Mouse (Mus musculus): ENCODE measurements around the gene Nat8f4.
"Not testable (repeated sequence)": the region's sequence is repeated elsewhere in the genome, so short reads cannot be mapped to it uniquely, and the experiment has no call there.

DNA sequence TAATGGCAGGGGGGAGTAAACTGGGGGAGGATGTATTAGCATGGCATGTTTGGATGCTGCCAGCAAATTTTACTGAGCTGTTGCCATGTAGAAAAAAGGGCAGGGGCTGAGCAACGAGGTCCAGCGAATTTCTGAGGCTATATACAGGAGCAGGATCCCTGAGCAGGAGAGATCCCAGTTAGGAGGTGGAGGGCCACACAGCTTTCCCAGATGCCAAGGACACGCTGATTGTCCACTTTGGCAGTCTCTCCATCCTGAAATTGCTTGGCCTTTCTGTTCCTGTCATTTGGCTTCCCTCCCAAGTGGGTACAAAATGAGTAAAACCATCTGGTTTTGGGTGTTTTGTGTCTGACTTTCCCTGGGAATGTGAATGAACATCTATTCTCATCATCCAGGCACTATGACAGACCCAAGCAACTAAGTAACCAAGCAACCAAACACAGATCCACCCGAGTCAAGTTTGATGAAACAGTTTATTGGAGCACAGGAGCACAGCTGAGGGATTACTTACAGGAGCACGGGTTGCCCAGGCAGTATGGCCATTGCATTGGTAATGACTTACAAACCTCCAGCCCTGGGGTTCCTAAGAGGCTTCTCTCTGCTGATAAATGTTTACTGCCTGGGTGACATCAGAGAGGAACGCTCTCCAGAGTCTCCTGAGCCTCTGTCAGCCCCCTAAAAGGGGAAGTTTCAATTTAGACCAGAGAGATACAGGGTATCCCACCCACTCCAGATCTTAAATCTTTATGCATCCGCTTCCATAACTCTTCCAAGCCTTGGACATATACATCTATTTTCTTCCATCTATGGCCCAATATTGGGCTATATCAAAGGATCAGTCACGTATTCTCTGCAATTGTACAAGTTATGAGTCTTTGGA, 5.8 kb downstream of the Nat8f4 start:
- TF ChIP-seq MAX (IDR thresholded peaks at IDR 0.05; ENCODE audit: low read depth); POLR2A (IDR thresholded peaks at IDR 0.05; ENCODE audit: insufficient read length, low read depth); USF1 (IDR thresholded peaks at IDR 0.05; ENCODE audit: low read depth); E2F4 (IDR thresholded peaks at IDR 0.05; ENCODE audit: insufficient read depth); REST (IDR thresholded peaks at IDR 0.05; ENCODE audit: insufficient read depth, insufficient read length); CEBPB (IDR thresholded peaks at IDR 0.05; ENCODE audit: insufficient read depth, poor library complexity, severe bottlenecking); SRF (IDR thresholded peaks at IDR 0.05; ENCODE audit: control insufficient read depth, insufficient read length, low read depth); POLR2AphosphoS2 (IDR thresholded peaks at IDR 0.05; ENCODE audit: insufficient read length, low read depth); MYOD1 (IDR thresholded peaks at IDR 0.05; ENCODE audit: control insufficient read depth in 1 of 3, insufficient read length in 2 of 3, low read depth in 2 of 3); TCF12 (IDR thresholded peaks at IDR 0.05; ENCODE audit: insufficient read depth, poor library complexity, severe bottlenecking); MYOG (IDR thresholded peaks at IDR 0.05; ENCODE audit: control insufficient read depth in 1 of 3, insufficient read depth in 1 of 3, insufficient read length in 2 of 3, low read depth in 2 of 3): not testable (repeated sequence)

Data from myocyte (in vitro differentiated cells).